Mouse (Mus musculus) retina, embryonic 14.5 days (tissue): Measurements from ENCODE around the gene Tmem131.

ENCODE experiments used
- DNase-seq: peaks from one replicate; pipeline ENCODE4 v3.0.0-alpha.2; 2015; ENCODE audit warnings: low spot score

Gene Tmem131

DNA sequence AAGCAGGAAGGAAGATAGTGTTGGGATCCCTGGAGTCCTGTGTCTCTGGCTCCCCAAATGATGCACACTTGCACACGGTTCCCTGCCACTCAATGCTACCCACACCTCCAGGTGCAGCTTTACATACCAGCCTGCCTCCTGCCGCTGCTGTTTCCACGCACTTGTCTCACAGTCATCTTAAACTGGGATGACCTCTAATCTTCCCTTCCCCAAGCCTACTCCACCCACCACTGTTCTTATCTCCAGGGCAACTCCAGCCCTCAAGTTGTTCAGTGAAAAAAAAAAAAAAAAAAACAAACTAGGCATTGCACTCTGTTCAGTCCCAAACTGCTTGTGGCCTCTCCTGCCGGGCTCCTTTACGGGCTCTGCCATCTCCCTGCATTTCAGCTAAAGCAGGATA is at the start of gene Tmem131:
Gene Tmem131 (minus strand): TSS at position 14 of the 400 bp plus-strand sequence.
- DNase-seq: no peak

DNA sequence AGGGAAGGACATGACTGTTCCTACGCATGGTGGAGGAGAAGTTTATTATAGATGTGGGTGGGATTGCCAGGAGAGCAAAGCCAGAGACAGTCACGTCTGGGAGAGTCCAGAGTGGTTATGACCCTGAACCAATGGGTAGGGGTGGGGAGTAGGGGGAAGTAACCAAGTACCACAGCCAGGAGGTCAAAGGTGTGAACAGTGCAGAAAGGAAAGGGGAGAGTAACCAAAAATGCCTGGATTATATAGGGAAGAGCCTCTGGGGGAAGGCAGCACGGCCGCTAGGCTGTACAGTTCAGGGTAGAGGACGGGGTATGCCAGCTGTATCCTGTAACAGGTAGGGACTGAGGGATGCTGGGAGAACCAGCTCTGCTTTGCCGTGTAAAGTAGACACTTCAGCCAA is 45.1 kb upstream of the Tmem131 start:
- no peak for DNase-seq

DNA sequence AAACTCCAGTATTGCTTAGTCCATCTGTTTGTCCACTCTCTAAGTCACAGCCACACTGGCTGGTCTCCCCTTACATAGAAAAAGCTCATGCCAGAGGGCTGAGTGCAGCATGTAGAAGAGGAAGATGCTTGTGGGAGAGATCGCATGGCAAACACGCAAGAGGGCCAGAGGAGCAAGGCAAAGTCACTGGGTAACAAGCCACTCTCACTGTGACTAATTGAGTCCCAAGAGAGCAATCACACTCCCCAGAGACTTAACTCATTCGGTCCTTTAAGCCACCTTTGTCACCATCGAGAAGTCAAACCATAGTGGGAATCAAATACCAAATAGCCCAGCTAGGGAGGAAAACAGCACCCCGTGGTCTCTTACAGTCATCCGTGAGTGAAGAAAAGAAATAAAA is 44.7 kb upstream of the Tmem131 start:
- DNase-seq: no peak

DNA sequence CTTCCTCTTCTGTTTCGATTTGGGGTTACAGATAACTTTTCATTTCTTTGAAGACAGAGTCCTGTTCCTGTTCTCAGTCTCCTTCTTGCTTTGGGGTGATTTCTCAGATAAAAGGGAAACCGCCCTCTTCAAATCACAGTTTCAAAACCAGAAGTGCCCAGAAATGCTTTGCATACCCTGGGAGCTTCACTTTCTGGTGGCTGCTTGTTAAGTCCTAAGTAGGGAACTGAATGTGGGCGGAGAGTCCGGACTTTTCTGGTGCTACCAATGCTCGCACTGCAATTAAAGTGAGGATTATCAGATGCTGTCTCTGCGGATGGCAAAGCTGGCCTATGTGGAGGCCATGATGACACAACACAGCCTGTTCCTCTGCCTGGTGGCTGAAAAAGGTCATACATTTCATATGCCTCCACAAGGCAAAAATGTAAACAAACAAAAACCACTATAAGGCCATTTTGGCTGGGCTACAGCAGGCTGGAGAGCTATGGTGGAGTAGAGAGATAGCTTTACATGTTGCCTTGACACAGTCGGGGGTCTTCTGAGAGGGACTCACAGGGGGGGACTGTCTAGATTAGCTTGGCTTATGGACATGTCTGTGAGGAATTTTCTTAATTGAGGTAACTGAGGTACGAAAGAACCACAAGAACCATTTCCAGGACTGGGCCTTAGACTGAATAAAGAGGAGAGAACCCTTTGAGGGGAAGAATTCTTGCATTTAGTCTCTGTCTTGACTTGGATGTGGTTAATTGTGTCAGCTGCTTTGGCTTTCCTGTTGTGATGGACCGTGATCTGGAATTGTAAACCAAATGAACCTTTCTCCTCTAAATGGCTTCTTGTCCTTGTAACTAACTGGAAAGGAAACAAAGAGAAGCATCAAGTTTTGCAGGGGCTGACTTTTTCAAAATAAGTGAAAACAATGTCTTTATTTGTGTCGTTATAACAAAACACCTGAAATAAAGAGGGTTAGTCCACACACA is 44.0 kb upstream of the Tmem131 start:
- no peak for DNase-seq

DNA sequence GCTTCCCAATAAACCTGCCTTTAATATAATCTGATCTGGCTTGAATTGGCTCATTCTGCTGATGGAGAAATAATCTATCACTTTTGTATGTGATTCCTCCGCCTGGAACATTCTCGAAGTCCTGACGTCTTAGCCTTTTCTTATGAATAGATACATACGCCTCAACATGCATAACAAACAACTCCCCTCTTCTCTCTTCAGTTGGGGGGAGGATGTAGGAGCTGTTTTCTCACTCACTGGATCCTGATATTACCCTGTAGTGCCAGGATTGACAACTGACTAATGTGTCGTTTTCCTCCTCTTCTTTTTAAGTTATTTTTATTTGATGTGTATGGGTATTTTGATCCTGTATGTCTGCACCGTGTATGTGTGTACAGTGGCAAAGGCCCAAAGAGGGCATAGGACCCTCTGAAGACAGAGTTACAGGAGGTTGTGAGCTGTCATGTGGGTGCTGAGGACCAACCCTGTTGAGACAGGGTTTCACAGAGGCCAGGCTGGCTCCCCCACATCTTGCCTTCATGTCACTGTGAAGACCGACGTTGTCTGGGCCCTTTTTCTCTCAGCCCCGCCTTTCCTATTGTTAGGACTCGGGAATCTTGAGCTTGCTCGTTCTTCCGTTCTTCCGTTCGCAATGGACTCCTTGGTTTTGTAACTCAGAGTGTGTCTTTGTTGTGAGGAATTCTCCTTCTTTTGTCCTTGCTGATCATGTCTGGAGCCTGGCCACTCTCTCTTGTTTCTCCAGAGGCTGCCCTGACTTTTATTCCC is 43.1 kb upstream of the Tmem131 start:
- no peak for DNase-seq

DNA sequence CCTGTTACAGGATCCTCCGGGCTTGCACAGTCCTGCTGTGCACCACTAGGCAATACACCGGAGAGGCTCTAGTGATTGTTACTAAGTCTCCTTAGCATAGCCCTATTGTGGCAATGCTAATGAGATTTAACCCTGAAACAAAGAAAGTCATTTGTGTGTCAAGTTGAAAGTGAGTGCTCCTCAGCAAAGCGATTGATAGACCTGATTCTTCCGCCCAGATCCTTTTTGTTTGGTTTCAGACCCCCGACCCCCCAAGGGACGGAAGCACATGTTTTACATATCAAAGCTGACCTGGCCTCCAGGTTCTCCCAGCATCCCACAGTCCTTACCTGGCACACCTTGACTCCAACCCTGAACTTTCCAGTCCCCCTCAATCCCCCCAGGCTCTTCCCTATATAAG is 42.4 kb upstream of the Tmem131 start:
- DNase-seq: no peak

DNA sequence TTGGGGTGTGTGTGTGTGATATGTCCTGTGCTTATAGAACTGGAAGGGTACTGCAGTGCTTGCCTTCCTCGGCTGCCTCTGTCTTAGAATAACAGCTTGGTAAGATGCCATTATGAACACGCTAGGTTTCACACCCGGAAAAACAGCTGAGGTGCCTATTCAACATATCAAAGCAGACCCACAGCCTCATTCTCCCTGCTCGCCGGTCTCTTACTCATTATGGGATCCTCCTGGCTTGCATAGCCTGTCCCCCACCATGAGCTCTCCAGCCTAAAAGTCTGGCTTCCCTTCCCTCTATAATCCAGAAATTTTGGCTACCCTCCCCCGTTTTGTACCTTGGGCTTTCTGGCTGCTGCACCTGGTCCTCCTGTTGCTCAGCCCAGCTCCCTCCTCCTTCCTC is 40.9 kb upstream of the Tmem131 start:
- no peak for DNase-seq

DNA sequence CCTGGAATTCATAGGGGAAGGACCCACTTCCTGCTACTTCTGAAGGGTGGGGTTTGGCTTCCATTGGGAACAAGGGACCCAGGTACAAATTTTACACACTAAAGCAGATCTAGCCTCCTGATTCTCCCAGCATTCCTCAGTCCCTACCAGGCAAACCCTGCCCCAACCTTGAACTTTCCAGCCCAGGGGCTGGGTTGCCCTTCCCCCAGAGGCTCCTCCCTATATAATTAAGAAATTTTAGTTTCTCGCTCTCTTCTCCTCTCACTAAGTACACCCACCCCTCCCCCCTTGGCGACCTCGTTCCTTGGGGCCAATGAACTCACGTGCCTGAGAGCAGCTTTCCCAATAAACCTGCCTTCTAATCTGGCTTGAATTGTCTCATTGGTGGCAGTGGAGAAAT is 40.3 kb upstream of the Tmem131 start:
- DNase-seq: peak; percentile 16

DNA sequence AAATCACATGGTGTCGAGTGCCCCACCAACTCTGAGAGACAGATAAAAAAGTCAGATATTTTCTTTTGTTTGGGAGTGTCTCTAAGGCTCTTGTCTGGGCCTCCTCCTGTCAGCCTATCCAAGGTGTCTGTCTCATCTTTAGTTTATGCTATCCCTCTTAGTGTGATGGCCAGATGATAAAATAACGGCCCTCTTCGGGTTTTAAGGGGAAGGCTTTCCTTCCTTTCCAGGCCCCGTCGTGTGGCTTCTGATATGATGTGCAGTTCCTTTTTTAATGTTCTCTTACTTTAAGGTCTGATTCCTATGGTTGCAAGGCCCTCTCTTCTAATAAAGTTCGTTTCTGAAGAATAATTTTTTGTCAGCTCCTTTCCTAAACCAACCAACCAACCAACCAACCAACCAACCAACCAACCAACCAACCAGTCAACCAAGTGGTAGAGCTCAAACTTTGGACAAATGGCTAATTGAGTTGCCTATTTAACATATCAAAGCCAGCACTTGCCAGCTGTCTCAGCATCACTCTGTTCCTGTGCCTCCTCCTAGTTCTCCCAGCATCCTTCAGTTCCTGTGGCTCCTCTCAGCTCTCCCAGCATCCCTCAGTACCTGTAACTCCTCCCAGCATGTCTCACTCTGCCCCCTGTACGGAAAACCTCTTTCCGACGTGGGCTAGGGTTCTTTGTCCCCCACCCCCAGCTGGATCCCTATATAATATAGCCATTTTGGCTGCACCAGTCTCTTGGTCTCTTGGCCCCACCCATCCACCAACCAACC is 38.9 kb upstream of the Tmem131 start:
- DNase-seq: no peak

DNA sequence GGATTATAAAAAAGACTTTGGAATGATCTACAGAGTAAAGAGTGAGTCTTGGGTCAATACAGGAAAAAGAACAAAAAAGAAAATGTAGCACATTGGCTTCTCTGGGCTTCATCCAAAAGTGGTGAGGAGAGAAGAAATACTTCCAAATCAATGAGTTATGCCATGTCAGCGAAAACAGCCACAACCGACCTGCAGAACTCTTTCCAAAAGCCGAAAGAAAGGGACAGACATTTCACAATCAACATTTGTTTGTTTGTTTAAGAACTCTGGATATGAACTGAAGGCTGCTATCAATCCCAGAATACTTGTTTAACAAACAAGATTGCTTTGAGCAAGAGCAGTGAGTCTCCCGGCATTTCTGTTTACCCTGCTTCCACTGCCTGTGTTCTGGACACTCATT is 33.3 kb upstream of the Tmem131 start:
- DNase-seq: no peak

DNA sequence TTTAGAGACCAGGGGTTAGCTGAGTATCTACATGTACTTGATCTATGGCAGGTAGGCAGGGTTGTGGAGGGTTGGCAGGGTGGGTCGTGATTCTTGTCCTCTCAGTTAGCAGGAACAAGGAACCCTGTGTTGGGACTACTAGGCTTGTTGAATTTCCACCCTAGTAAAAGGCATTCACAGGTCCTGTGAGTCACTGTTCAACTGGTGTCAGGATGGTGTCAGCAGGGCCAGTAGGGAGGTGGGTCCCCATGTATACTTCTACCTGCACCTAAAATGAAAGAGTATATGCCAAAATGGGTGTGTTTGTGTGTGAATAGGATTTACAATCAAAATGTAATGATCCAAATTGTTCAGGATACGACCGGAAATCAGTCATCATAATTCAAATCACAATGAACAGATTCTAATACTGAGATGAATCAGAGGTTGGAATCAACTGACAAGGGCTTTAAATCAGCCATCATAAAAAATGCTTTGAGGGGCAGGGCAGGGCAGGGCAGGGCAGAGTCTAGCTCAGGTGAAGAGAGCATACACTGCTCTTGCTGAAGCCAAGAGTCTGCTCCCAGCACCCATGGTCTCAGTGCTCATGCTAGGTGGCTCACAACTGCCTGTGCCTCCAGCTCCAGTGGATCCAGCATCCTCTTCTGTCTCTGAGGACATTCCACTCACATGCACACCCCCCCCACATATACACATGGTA is 27.6 kb upstream of the Tmem131 start:
- DNase-seq: no peak

DNA sequence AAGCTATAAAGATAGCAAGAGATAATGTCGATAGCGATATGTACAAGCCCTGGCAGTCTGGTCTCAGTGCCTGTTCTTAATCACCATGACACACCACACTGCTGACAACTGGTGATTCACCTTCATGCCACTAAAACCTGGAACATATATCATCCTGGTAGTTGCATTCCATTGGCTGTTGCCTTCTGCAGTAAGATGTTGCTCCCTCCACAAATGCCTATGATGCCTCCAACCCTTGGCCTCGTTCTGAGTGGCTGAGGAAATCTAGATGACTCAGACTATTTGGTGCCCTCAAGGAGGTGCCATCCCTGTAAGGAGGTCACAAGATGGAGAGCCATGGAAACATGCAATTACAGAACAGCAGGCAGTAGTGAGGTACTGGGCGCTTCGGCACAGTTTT is 22.4 kb upstream of the Tmem131 start:
- DNase-seq: no peak

DNA sequence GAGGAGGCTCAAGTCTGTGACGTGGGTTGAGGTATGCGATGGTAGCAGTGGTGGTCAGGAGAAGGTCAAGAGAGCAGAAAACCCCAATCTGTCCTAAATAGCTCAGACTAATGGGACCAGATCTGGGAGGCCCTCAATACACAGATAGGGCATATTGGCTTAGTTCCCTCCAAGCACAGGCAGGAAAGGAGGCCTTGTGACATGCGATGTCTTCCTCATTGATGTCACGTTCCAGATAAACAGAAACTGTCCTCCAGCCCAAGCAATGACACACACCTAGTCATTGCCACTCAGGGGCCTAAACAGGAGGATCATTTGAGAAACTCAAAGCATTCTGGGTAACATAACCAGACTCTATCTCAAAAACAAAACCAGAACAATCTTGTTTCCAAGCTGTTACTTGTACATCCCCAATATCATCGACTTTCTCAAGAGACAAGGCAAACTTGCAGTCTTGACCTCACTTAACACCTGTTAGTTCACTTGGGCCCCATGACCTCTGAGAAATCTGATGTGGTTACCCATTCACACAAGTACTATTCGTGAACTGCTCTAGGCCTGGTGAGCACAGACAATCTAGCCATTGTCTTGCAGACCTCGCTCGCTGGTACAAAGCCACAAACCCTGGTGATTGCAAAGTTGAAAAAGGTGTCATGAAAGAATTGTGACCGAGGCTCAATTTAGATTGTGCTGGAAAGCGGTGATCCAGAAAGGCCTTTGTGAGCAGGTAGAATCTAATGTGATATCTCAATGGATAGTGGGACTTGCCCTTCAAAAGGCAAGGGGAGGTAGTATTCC is 19.1 kb upstream of the Tmem131 start:
- DNase-seq: no peak

DNA sequence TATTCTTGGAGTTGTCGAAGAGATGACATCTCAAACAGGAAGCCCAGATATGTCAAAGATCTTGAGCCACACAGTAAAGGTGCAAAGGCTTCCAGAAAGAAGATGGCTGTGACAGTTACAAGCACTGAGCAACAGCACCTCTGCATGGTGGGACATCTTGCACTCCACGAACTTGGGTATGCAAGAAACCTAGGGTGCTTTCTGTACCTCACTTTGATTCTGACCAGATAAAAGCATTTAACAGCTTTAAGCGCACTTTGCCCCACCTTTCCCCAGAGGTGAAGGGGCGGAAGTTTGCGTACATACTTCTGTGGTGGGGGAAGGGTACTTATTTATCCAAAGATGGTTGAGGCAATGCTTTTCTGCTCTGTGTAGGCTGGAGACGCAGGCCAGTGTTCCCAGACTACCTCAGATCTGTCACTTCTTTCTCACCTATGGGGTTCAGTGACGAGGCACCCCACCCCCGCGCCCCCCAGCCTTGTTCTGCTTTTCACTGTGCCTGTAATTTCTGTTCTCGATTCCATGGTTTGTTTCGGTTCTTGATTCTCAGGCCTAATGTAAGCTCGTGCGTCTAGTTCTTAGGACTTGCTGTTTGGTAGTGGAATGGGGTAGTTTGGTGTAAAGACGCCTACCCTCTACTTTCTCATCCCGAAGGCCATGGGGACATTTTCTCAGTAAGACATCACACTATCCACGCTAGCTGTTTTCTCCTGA is 17.2 kb upstream of the Tmem131 start:
- no peak for DNase-seq

DNA sequence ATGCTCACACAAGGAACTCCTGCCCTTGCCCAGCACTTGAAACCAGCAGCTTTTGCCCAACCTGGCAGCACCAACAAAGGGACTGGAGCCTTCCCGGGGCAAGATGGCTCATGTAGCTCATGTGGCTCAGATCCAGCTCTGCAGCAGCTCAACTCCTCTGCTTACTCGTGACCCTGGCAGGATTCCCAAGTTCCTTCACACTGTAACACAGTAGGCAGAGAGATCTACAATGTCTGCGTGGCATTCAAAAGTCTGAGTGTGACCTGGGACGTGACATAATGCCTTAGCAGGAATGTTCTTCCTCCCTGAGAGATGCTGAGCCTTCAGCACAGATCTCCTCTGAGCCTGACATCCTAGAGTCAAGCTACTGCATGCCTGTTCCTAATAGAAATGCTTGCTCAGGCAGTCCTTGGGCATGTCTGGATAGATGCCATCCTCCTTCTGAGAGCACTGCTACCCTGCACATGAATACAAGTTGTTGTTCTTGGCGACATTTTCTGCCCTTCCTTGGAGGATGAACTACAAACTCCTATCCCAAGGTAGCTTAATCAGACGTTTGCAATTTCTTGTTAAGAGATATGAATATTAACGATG is 6.2 kb upstream of the Tmem131 start:
- no peak for DNase-seq

DNA sequence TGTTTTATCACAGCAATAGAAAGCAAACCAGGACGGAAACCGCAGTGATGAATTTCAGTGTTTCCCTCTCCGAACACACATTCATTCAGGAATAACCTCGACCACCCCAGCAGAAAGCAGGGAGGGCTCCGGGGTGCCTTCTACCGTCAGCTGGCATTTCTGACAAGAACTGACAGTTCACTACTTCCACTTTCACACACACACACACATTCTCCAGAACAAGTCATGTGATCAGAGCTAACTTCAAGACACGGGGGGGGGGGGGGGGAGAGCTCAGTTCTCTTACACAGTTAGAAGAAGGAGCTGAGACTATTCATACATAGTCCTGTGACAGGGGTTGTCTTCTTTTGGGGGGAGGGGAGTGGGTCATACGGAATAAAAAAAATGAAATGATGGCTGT is 4.0 kb upstream of the Tmem131 start:
- DNase-seq: no peak

DNA sequence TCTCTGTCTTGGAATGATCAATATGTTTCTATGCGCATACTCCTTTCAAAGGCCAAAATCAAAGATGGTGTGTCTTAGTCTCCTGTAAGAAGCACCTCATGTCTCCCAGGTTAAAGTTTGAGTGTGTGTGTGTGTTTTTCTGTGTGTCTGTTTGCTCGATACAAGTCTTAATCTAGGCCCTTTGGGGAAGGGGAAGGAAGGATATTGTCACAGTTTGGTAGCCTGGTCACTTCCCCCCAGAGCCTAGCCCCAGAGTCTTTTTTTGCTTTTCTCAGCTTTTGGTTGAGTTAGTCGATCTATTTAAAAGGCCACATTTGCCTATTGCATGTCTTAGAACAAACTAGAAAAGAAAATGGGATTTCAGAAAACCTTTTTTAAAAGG is 3.1 kb downstream of the Tmem131 start:
- no peak for DNase-seq

DNA sequence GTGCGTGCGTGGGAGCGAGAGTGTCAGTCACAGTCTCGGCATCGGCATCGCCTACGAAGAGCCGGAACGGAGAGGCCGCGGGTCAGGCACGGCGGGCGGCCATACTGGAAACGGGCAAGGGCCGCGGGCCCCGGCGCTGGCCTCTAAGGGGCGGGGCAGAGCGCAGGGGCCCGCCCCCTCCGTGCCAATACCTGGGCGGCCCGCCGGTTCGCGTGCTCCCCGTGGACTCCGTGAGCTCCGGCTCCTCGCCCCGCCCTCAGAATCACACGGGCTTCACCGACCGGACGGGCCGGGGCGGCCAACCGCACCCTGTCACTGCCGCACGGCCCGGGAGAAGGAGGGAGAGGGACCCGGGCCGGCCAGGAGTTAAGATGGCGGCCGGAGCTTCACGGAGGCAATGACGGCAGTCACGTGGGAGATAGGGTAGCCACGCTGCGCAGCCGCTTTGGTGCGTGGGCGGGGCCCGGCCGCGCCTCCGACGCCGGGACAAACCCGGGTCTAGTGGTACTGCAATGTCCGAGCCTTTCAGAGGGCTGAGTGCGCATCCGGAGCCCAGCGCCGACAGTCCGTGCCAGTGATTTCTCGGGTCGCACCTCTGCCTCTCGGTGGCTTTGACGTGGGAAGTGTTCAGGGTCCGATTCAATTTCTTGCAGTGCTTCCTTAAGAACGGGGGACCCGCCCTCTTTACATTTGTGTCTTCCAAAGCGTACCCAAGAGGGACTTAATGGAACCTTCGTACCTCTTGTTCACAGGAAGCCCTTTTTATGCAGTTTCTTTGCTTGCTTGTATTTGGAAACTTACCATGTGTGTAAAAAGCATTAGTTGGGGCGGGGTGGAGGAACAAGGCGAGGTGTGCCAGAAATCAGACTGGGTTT is 3.7 kb downstream of the Tmem131 start:
- peak; percentile 93 for DNase-seq

DNA sequence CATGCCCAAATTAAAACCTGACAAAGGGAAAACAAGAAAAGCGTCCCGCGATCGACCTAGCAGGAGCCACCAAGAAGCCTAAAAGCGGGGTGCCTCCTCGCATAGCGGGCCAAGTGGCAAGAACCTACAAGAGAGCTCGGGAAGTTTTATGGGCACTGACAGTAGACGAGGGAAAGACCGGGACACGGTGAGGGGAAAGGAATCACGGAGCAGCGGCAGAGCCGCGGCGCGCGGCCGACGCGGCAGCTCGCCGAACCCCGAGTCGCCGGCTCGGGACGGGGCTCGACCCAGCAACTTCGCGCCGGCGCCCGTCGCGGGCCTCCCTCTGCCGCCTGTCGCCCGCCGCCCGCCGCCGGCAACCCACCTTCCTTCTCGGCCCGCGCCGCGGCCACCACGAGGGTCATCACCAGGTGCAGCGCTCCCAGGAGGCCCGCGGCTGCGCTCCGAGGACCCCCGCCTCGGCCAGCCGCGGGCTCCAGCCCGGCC is 4.6 kb downstream of the Tmem131 start:
- peak; percentile 50 for DNase-seq
